Mouse (Mus musculus): ENCODE measurements around the gene Leo1. TPM values are rescaled to one million over a fixed set of nuclear protein-coding genes. Genes with fewer than 3 reads are reported as not detected.

Leo1 gene
- polyA plus RNA-seq, 1 experiment from 2014 or later, result 32.0 TPM

DNA sequence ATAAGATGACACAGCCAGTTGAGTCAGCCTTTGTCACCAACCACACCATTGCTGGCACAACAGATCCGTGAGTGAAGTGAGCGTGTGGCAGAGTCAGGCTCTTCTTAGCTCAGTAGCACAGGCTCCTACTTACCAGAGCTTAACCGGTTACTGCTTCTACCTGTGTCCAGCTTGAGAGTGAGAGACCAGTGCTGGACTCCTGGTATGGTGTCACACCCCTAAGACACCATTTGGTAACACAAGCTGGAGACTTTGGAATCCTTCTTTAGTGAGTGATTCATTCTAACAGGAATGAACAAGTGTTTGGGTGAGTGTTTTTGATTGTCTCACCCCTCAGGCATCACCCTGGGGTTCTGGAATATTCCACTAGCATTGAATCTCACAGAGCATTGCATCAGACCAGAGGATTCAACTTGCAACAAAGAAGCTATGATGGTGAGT lies 19.1 kb upstream of the Leo1 start:
- Histone ChIP-seq H3K27ac (ENCODE audit: low read length) (no peak overlapping the region), H3K27me3 (ENCODE audit: control insufficient read depth, insufficient read depth, low read length) (no peaks in the 10 kb centered on the region)
- ATAC-seq (replicated peaks; ENCODE audit: extremely low read depth, insufficient read depth, low FRiP score), result no peak

GRCm38 (mm10) chr9:75423683-75424082 lies 17.6 kb upstream of the Leo1 start:
- Histone ChIP-seq H3K27ac (ENCODE audit: low read length) (no peak overlapping the region), H3K9me3 (replicated peaks; ENCODE audit: control insufficient read depth, low read length) (no peaks in the 10 kb centered on the region), H3K27me3 (ENCODE audit: control insufficient read depth, insufficient read depth, low read length) (no peaks in the 10 kb centered on the region), H3K4me2 (ENCODE audit: low read depth, low read length) (no peak overlapping the region), H3K4me1 (ENCODE audit: control insufficient read depth, insufficient read depth, low read length) (peaks cover 7% of the 10 kb centered on the region), H3K36me3 (ENCODE audit: control insufficient read depth, insufficient read depth) (no peaks in the 10 kb centered on the region), H3K4me3 (ENCODE audit: low read length) (no peak overlapping the region), H3K9ac (ENCODE audit: low read length) (no peak overlapping the region)
- ATAC-seq (replicated peaks; ENCODE audit: extremely low read depth, insufficient read depth, low FRiP score), result no peak
- 66% methylated on average over 5 of the region's 5 CpGs for WGBS

More for the DNA sequence above, 19.1 kb upstream of the Leo1 start:
- Histone ChIP-seq H3K4me2 (ENCODE audit: low read depth, low read length) (no peak overlapping the region), H3K4me1 (ENCODE audit: control insufficient read depth, insufficient read depth, low read length) (no peaks in the 10 kb centered on the region), H3K4me3 (ENCODE audit: low read length) (no peak overlapping the region), H3K36me3 (ENCODE audit: control insufficient read depth, insufficient read depth) (no peaks in the 10 kb centered on the region), H3K9ac (ENCODE audit: low read length) (no peak overlapping the region), H3K9me3 (replicated peaks; ENCODE audit: control insufficient read depth, low read length) (no peaks in the 10 kb centered on the region)
- WGBS, result 92% methylated on average over 3 of the region's 3 CpGs

DNA sequence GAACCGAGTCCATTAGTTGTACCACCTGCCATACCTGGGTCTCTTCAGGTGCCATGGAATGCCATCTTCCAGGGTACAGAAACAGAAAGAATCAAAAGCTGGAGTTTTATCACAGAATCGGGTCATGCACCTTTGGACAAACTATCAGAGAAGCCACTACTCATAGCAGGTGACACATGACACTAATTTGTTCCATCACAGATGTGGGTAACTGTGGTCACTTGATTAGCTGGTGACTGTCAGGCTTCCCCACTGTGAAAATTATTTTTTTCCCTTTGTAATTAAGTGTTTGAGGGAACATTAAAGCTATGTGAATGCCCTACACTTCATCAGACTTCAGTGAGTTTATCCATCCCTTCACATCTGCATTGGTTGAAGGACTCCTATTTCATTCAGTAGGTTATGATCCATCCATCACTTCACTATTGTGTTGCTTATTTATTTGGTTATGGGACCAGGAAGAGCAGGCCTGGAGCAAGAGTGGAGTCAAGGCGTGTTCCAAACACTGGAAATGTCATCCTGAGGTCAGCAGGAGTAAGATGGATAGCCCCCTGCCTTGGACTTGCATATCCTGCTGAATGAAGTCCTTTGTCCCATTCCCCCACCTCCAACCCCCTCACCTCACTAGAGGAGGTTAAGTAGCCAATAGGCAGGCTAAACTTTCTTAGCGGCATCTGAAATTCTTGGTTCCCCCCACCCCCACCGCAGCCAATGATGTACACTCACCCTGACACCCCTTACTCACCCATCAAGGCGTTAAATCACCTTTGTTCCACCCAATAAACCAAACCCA lies 16.8 kb upstream of the Leo1 start:
- no peak overlapping the region for H3K9ac ChIP-seq (ENCODE audit: low read length)
- ATAC-seq (replicated peaks; ENCODE audit: extremely low read depth, insufficient read depth, low FRiP score), result no peak

DNA sequence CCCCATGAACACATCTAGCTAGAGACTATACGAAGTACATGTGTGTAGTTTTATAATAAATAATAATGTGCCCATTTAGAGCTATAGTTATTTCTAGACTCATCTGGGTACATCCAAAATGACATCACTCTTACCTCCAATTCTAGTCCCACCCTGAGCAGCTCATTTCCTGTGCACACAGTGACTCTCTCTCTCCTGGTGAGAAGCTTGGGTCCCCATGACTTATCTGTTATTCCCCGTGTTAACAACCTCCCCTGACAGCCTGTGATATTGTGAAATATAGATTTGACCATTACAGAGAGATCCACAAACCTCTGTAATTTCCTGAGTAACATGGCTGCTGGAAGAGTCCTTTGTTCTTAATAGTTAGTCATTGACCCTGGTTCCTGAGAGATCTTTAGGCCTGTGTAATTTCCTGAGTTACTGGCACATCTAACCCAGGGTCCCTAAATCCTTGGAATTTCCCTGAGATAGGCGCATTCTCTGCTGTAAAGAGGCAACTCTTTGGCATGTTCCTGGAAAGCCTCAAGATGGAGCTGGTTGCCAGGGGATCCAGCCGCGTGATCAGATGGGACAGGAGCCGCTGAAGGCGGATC lies 15.4 kb upstream of the Leo1 start:
- H3K4me3 ChIP-seq (ENCODE audit: low read length), result no peak overlapping the region
- no peak overlapping the region for H3K9ac ChIP-seq (ENCODE audit: low read length)
- no peaks in the 10 kb centered on the region for H3K9me3 ChIP-seq (replicated peaks; ENCODE audit: control insufficient read depth, low read length)
- no peaks in the 10 kb centered on the region for H3K36me3 ChIP-seq (ENCODE audit: control insufficient read depth, insufficient read depth)
- H3K4me2 ChIP-seq (ENCODE audit: low read depth, low read length), result no peak overlapping the region
- H3K27me3 ChIP-seq (ENCODE audit: control insufficient read depth, insufficient read depth, low read length), result no peaks in the 10 kb centered on the region
- 72% methylated on average over 7 of the region's 7 CpGs for WGBS
- no peak for ATAC-seq (replicated peaks; ENCODE audit: extremely low read depth, insufficient read depth, low FRiP score)
- H3K27ac ChIP-seq (ENCODE audit: low read length), result no peak overlapping the region
- peaks cover 16% of the 10 kb centered on the region for H3K4me1 ChIP-seq (ENCODE audit: control insufficient read depth, insufficient read depth, low read length)

More for the DNA sequence above, 16.8 kb upstream of the Leo1 start:
- no peak overlapping the region for H3K4me2 ChIP-seq (ENCODE audit: low read depth, low read length)
- peaks cover 11% of the 10 kb centered on the region for H3K4me1 ChIP-seq (ENCODE audit: control insufficient read depth, insufficient read depth, low read length)
- no peaks in the 10 kb centered on the region for H3K36me3 ChIP-seq (ENCODE audit: control insufficient read depth, insufficient read depth)
- H3K27me3 ChIP-seq (ENCODE audit: control insufficient read depth, insufficient read depth, low read length), result no peaks in the 10 kb centered on the region
- H3K4me3 ChIP-seq (ENCODE audit: low read length), result no peak overlapping the region
- no peaks in the 10 kb centered on the region for H3K9me3 ChIP-seq (replicated peaks; ENCODE audit: control insufficient read depth, low read length)
- WGBS, result 74% methylated on average over 6 of the region's 6 CpGs
- H3K27ac ChIP-seq (ENCODE audit: low read length), result no peak overlapping the region

DNA sequence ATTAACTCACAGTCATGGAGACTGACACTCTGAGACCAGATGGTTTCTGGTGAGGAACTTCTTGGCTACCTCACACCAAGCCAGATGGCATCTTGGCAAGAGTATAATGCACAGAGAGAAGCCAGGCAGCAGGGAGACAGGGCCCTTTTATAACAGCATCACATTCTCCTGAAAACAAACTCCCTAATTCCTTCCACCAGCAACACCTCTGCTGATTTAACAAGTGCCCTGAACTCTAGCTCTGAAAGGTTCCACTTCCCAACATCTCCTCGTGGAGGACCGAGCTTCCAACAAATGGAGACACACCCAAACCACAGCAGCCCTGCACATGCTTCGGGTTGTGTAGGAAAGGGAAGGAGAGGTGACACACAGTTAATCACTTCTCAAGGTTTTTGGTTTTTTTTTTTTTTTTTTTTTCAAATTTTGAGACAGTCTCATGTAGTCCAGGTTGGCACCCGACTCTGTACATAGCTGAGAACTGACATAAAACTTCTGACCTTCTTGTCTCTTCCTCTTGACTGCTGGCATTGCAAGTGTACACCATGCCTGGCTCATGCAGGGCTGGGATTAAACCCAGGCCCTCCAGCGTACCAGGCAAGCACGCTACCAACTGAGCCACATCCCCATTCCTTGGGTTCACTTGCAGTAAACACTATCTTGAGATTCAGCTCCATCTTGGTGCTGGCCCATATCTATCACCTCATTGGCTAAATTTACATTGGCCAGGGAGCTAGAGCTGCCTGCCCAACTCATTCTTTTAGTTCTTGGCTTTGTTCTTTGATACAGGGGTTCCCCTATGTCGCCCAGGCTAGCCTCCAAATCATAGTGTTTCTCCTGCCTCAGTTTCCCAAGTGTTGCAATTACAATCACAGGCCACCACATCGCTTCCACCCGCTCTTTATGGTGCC lies 13.7 kb upstream of the Leo1 start:
- no peak overlapping the region for H3K4me3 ChIP-seq (ENCODE audit: low read length)
- H3K9ac ChIP-seq (ENCODE audit: low read length), result no peak overlapping the region
- no peaks in the 10 kb centered on the region for H3K36me3 ChIP-seq (ENCODE audit: control insufficient read depth, insufficient read depth)
- 62% methylated on average over 9 of the region's 9 CpGs for WGBS
- H3K4me2 ChIP-seq (ENCODE audit: low read depth, low read length), result no peak overlapping the region
- H3K9me3 ChIP-seq (replicated peaks; ENCODE audit: control insufficient read depth, low read length), result no peaks in the 10 kb centered on the region
- H3K4me1 ChIP-seq (ENCODE audit: control insufficient read depth, insufficient read depth, low read length), result peaks cover 19% of the 10 kb centered on the region
- H3K27ac ChIP-seq (ENCODE audit: low read length), result peak overlapping the region; percentile 78
- 0 out of 2 replicates have a peak, but pooled peaks have one; percentile 2 for ATAC-seq (replicated peaks; ENCODE audit: extremely low read depth, insufficient read depth, low FRiP score)
- no peaks in the 10 kb centered on the region for H3K27me3 ChIP-seq (ENCODE audit: control insufficient read depth, insufficient read depth, low read length)

- ATAC-seq (replicated peaks; ENCODE audit: extremely low read depth, insufficient read depth, low FRiP score), result peak; percentile 39
- H3K9ac ChIP-seq (ENCODE audit: low read length), result no peak overlapping the region
- H3K36me3 ChIP-seq (ENCODE audit: control insufficient read depth, insufficient read depth), result no peaks in the 10 kb centered on the region
- no peaks in the 10 kb centered on the region for H3K9me3 ChIP-seq (replicated peaks; ENCODE audit: control insufficient read depth, low read length)
- H3K4me1 ChIP-seq (ENCODE audit: control insufficient read depth, insufficient read depth, low read length), result peaks cover 19% of the 10 kb centered on the region
- WGBS, result 41% methylated on average over 2 of the region's 2 CpGs
- peak overlapping the region; percentile 78 for H3K27ac ChIP-seq (ENCODE audit: low read length)
- no peak overlapping the region for H3K4me3 ChIP-seq (ENCODE audit: low read length)
- H3K4me2 ChIP-seq (ENCODE audit: low read depth, low read length), result no peak overlapping the region
- no peaks in the 10 kb centered on the region for H3K27me3 ChIP-seq (ENCODE audit: control insufficient read depth, insufficient read depth, low read length)
Measured at GRCm38 (mm10) chr9:75428274-75428600, 13.1 kb upstream of the Leo1 start.

- WGBS, result 80% methylated on average over 2 of the region's 2 CpGs
- no peak for ATAC-seq (replicated peaks; ENCODE audit: extremely low read depth, insufficient read depth, low FRiP score)
Measured at GRCm38 (mm10) chr9:75429040-75429439, 12.3 kb upstream of the Leo1 start.

GRCm38 (mm10) chr9:75429657-75430056 lies 11.7 kb upstream of the Leo1 start:
- Histone ChIP-seq H3K4me1 (ENCODE audit: control insufficient read depth, insufficient read depth, low read length) (peaks cover 19% of the 10 kb centered on the region), H3K9ac (ENCODE audit: low read length) (no peak overlapping the region), H3K27me3 (ENCODE audit: control insufficient read depth, insufficient read depth, low read length) (no peaks in the 10 kb centered on the region), H3K36me3 (ENCODE audit: control insufficient read depth, insufficient read depth) (no peaks in the 10 kb centered on the region), H3K4me2 (ENCODE audit: low read depth, low read length) (no peak overlapping the region), H3K27ac (ENCODE audit: low read length) (no peak overlapping the region), H3K9me3 (replicated peaks; ENCODE audit: control insufficient read depth, low read length) (no peaks in the 10 kb centered on the region), H3K4me3 (ENCODE audit: low read length) (no peak overlapping the region)
- WGBS, result 87% methylated on average over 1 of the region's 1 CpGs
- ATAC-seq (replicated peaks; ENCODE audit: extremely low read depth, insufficient read depth, low FRiP score), result no peak

More at GRCm38 (mm10) chr9:75429040-75429439, 12.3 kb upstream of the Leo1 start:
- Histone ChIP-seq H3K36me3 (ENCODE audit: control insufficient read depth, insufficient read depth) (no peaks in the 10 kb centered on the region), H3K4me3 (ENCODE audit: low read length) (no peak overlapping the region), H3K27ac (ENCODE audit: low read length) (no peak overlapping the region), H3K9ac (ENCODE audit: low read length) (no peak overlapping the region), H3K9me3 (replicated peaks; ENCODE audit: control insufficient read depth, low read length) (no peaks in the 10 kb centered on the region), H3K4me1 (ENCODE audit: control insufficient read depth, insufficient read depth, low read length) (peaks cover 19% of the 10 kb centered on the region), H3K27me3 (ENCODE audit: control insufficient read depth, insufficient read depth, low read length) (no peaks in the 10 kb centered on the region), H3K4me2 (ENCODE audit: low read depth, low read length) (no peak overlapping the region)

Measured in heart, embryonic 16.5 days (tissue).